Mouse (Mus musculus) adrenal gland, adult 2 months (tissue): ENCODE results near the gene Fam131b. TPM values are rescaled to one million over a fixed set of nuclear protein-coding genes. Genes with fewer than 3 reads are reported as not detected.

ENCODE experiments used
- DNase-seq: peaks from one replicate; pipeline ENCODE4 v3.0.0; 2021
- polyA plus RNA-seq: library from polyadenylated mRNA; depleted of rRNA; stranded (reverse); fragments of >200 nt; gene quantifications from 2 replicates; pipeline ENCODE4 v1.2.3, GENCODE M21; 2012
- total RNA-seq, 2 experiments: library from RNA; stranded (reverse); gene quantifications; 2 replicates each; pipeline ENCODE4 v1.2.3; 2021

Fam131b gene
- total and polyA plus RNA-seq, 3 experiments: 0.04 to 0.17 (median 0.14) TPM

- no peak for DNase-seq
Measured at GRCm38 (mm10) chr6:42328757-42329156, 4.3 kb upstream of the Fam131b start.

GRCm38 (mm10) chr6:42326509-42326908, 2.1 kb upstream of the Fam131b start:
- no peak for DNase-seq

- peak; percentile 71 for DNase-seq
Measured at GRCm38 (mm10) chr6:42325268-42325609, 796 bp upstream of the Fam131b start.

- DNase-seq: no peak
Measured at GRCm38 (mm10) chr6:42324067-42324481, 369 bp downstream of the Fam131b start.

- no peak for DNase-seq
Measured at GRCm38 (mm10) chr6:42323371-42324066, 924 bp downstream of the Fam131b start.

GRCm38 (mm10) chr6:42318293-42318692, 6.2 kb downstream of the Fam131b start:
- DNase-seq: no peak

- DNase-seq: no peak
Measured at GRCm38 (mm10) chr6:42310427-42311053, 13.9 kb downstream of the Fam131b start.

GRCm38 (mm10) chr6:42309816-42310378, 14.5 kb downstream of the Fam131b start:
- DNase-seq: peak; percentile 10

GRCm38 (mm10) chr6:42299362-42299761, 25.1 kb downstream of the Fam131b start:
- DNase-seq: no peak

GRCm38 (mm10) chr6:42295549-42296094, 28.8 kb downstream of the Fam131b start:
- DNase-seq: no peak

- DNase-seq: no peak
Measured at GRCm38 (mm10) chr6:42293327-42293726, 31.1 kb downstream of the Fam131b start.

- no peak for DNase-seq
Measured at GRCm38 (mm10) chr6:42287562-42287961, 36.9 kb downstream of the Fam131b start.

GRCm38 (mm10) chr6:42286448-42286847, 38.0 kb downstream of the Fam131b start, which contains the start of gene Clcn1:
Clcn1 (plus strand) TSS chr6:42286685.
- DNase-seq: no peak

- DNase-seq: no peak
Measured at GRCm38 (mm10) chr6:42282865-42283528, 41.4 kb downstream of the Fam131b start.

GRCm38 (mm10) chr6:42276151-42276550, 48.3 kb downstream of the Fam131b start:
- DNase-seq: no peak

GRCm38 (mm10) chr6:42270817-42271216, 53.6 kb downstream of the Fam131b start:
- no peak for DNase-seq

- no peak for DNase-seq
Measured at GRCm38 (mm10) chr6:42265391-42266330, 58.8 kb downstream of the Fam131b start.
